Mouse (Mus musculus) spleen, adult 2 months (tissue): ENCODE data around the gene Fcrl6. TPM values are rescaled to one million over a fixed set of nuclear protein-coding genes. Genes with fewer than 3 reads are reported as not detected.

Experiments used
- DNase-seq, 2 experiments: peaks; one replicate each; pipeline versions ENCODE4 v3.0.0 to v3.0.0-alpha.2; 2012 to 2021; ENCODE audit warnings: low spot score in 2 of 2, low read depth in 1 of 2
- H3K27ac ChIP-seq: fragments of 200-500 bp; 2 replicates; pipeline ENCODE4 v1.5.1; 2012; ENCODE audit warnings: low read length, inconsistent platforms; ENCODE audit not compliant: insufficient read depth
- H3K27me3 ChIP-seq: fragments of 200-500 bp; 2 replicates; pipeline ENCODE4 v1.6.1; 2012; ENCODE audit warnings: mild to moderate bottlenecking, moderate library complexity, low read length, inconsistent platforms; ENCODE audit not compliant: control insufficient read depth, insufficient read depth
- H3K36me3 ChIP-seq: fragments of 200-500 bp; 2 replicates; pipeline ENCODE4 v1.6.1; 2012; ENCODE audit warnings: mild to moderate bottlenecking, low read length, inconsistent platforms; ENCODE audit not compliant: control insufficient read depth, insufficient read depth
- H3K4me1 ChIP-seq: fragments of 200-500 bp; 2 replicates; pipeline ENCODE4 v1.6.1; 2011; ENCODE audit warnings: inconsistent platforms; ENCODE audit not compliant: control insufficient read depth, insufficient read depth, insufficient read length
- H3K4me3 ChIP-seq: fragments of 200-500 bp; 2 replicates; pipeline ENCODE4 v1.5.1; 2011; ENCODE audit warnings: mild to moderate bottlenecking, inconsistent platforms; ENCODE audit not compliant: insufficient read depth, insufficient read length; ENCODE audit errors: extremely low read depth
- CTCF ChIP-seq: fragments of 200-500 bp; IDR thresholded peaks from 2 replicates; pipeline ENCODE4 v1.5.1; 2011; ENCODE audit warnings: mild to moderate bottlenecking, inconsistent platforms; ENCODE audit not compliant: insufficient read depth, insufficient read length, insufficient replicate concordance; ENCODE audit errors: extremely low read depth
- POLR2A ChIP-seq: fragments of 200-500 bp; IDR thresholded peaks from 2 replicates; pipeline ENCODE4 v1.6.1; 2011; ENCODE audit warnings: low read depth, low read length, inconsistent platforms
- WGBS: fragments of 180-500 bp; shearing (Covaris S2); methylation state at CpG from one replicate; pipeline ENCODE4 v1.1.7; 2018; 5-methylcytosine and 5-hydroxymethylcytosine counted together
- polyA plus RNA-seq: library from polyadenylated mRNA; depleted of rRNA; stranded (reverse); fragments of >200 nt; gene quantifications from 2 replicates; pipeline ENCODE4 v1.2.3, GENCODE M21; 2012

The Fcrl6 gene
- polyA plus RNA-seq, 1 experiment, result 0.06 TPM

- DNase-seq, result no peak
- Histone ChIP-seq H3K4me3 (no peak overlapping the region; the same call in 1 of the 2 replicates), H3K4me1 (peaks cover 10% of the 10 kb centered on the region), H3K27ac (no peak overlapping the region), H3K27me3 (peaks cover 18% of the 10 kb centered on the region), H3K36me3 (no peaks in the 10 kb centered on the region)
- 10% methylated on average over 10 of the region's 10 CpGs for WGBS
- TF ChIP-seq POLR2A (no peak), CTCF (no peak)
These were observed 38.9 kb downstream of the Fcrl6 start for GRCm38 (mm10) chr1:172563465-172563828.

- DNase-seq, result peak; percentile 28 to 49
- TF ChIP-seq CTCF (peak; percentile 60; the same call in 1 of the 2 replicates), POLR2A (no peak)
- Histone ChIP-seq H3K36me3 (no peaks in the 10 kb centered on the region), H3K27ac (no peak overlapping the region), H3K4me3 (peak overlapping the region; percentile 69), H3K4me1 (peaks cover 10% of the 10 kb centered on the region), H3K27me3 (peaks cover 18% of the 10 kb centered on the region)
- under 1% methylated on average over 64 of the region's 66 CpGs for WGBS
These were observed 39.5 kb downstream of the Fcrl6 start for GRCm38 (mm10) chr1:172562641-172563464.

GRCm38 (mm10) chr1:172555638-172556037, 46.7 kb downstream of the Fcrl6 start, which contains the start of gene Vsig8:
Gene Vsig8 (plus strand): TSS chr1:172555938.
- Histone ChIP-seq H3K27me3 (no peaks in the 10 kb centered on the region), H3K36me3 (no peaks in the 10 kb centered on the region), H3K4me1 (peaks cover 3% of the 10 kb centered on the region; the same call in 1 of the 2 replicates), H3K27ac (no peak within 1 kb of the TSS), H3K4me3 (no peak within 1 kb of the TSS)
- no peak for DNase-seq
- no peak for TF ChIP-seq POLR2A
- no peak for TF ChIP-seq CTCF
- 74% methylated on average over 11 of the region's 11 CpGs for WGBS

GRCm38 (mm10) chr1:172552623-172553022, 49.7 kb downstream of the Fcrl6 start:
- Histone ChIP-seq H3K27ac (no peak overlapping the region), H3K36me3 (no peaks in the 10 kb centered on the region), H3K27me3 (no peaks in the 10 kb centered on the region), H3K4me1 (peaks cover 13% of the 10 kb centered on the region; the same call in 1 of the 2 replicates), H3K4me3 (no peak overlapping the region)
- TF ChIP-seq POLR2A, result no peak
- TF ChIP-seq CTCF, result no peak
- WGBS, result 82% methylated on average over 1 of the region's 1 CpGs
- no peak for DNase-seq

GRCm38 (mm10) chr1:172551009-172551408, 51.3 kb downstream of the Fcrl6 start:
- no peak for TF ChIP-seq CTCF
- TF ChIP-seq POLR2A, result no peak
- Histone ChIP-seq H3K4me3 (peak overlapping the region; percentile 77; the same call in 1 of the 2 replicates), H3K4me1 (peaks cover 13% of the 10 kb centered on the region; the same call in 1 of the 2 replicates), H3K27ac (peak overlapping the region; percentile 21; the same call in 1 of the 2 replicates), H3K27me3 (no peaks in the 10 kb centered on the region), H3K36me3 (no peaks in the 10 kb centered on the region)
- 34% methylated on average over 7 of the region's 7 CpGs for WGBS
- no peak for DNase-seq

GRCm38 (mm10) chr1:172550551-172550951, 51.8 kb downstream of the Fcrl6 start:
- peaks cover 13% of the 10 kb centered on the region; the same call in 1 of the 2 replicates for H3K4me1 ChIP-seq
- 1% methylated on average over 8 of the region's 8 CpGs for WGBS
- no peaks in the 10 kb centered on the region for H3K27me3 ChIP-seq
- no peak; the same call in 1 of the 2 replicates for TF ChIP-seq POLR2A
- TF ChIP-seq CTCF, result no peak
- peak; percentile 67 to 73 for DNase-seq
- H3K36me3 ChIP-seq, result no peaks in the 10 kb centered on the region
- H3K4me3 ChIP-seq, result peak overlapping the region; percentile 77
- peak overlapping the region; percentile 49 for H3K27ac ChIP-seq
